Mouse (Mus musculus): ENCODE measurements at regions not wholly inside any gene's neighbourhood (a gene's known extent, or its start where the extent isn't known, plus 50 kb on each side); places are given as distances from the start of the nearest gene placed in this dataset.
"Not testable (repeated sequence)": the region's sequence is repeated elsewhere in the genome, so short reads cannot be mapped to it uniquely, and the experiment has no call there.

DNA sequence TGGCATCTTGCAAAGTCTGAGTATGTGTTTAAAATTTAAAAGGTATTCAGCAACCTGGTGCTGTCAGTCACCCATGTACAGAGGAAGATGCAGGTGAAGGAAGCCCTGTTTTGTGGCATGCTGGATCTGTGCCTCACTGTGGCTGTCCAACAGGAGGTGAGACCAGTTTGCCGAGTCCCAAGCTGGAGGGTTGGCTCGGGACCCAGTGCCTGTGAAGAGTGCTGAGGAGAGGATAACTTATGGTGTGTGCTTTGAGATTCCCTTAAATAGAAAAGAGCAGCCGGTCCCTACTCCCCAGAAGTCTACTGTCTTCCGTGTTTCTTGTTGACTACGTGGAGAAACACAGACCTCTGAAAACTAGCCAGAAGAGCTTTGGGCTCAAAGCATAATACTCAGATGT is 396.3 kb upstream of the Id2 start:
- H3K27me3 ChIP-seq (ENCODE audit: control insufficient read depth, insufficient read depth, low read length): no peaks in the 10 kb centered on the region
- no peaks in the 10 kb centered on the region for H3K36me3 ChIP-seq (ENCODE audit: control insufficient read depth, insufficient read depth, low read length)
- no peaks in the 10 kb centered on the region for H3K9me3 ChIP-seq (ENCODE audit: control insufficient read depth, low read length)
- 86% methylated on average over 5 of the region's 5 CpGs for WGBS
- no peak overlapping the region for H3K9ac ChIP-seq (ENCODE audit: low read depth, low read length)
- H3K4me1 ChIP-seq (ENCODE audit: control insufficient read depth, insufficient read depth, low read length): no peaks in the 10 kb centered on the region
- no peak overlapping the region for H3K4me2 ChIP-seq (replicated peaks; ENCODE audit: low read depth, low read length)
- H3K4me3 ChIP-seq (ENCODE audit: low read length): no peak overlapping the region
- ATAC-seq (ENCODE audit: low FRiP score, low TSS enrichment): no peak
- no peak overlapping the region for H3K27ac ChIP-seq (ENCODE audit: low read depth, low read length)

DNA sequence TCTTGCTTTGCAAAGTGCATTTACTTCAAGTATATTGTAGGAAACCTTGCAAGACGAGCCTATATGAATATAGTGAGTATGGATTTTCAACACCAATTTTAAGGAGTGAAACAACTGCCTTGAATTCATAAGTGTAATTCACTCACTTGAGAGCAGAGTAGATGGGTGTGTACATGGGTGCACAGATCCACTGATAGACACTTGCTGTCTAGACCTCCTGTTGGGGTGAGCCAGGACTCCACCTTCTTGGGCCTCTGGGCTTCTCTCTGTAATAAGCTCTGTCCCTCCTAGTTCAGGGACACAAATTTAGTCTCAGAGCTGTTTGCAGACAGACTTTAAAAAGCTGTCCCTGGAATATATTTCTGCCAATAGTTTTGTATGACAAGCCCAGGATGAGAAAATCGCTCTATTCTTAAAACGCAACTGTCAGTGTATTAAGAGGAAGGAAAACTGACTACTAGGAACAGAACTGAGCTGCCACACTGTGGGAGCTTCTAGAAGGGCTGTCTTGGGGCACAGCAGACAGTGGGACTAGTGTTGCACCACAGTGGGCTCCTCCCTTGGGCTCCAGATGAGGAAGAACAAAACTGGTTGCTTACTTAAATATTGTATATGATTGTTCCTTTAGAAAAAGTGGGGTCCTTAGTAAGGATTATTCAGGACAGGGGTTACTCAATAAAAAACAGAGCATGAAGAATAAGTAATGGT is 395.7 kb upstream of the Id2 start:
- no peak overlapping the region for H3K4me3 ChIP-seq (ENCODE audit: low read length)
- no peak overlapping the region for H3K9ac ChIP-seq (ENCODE audit: low read depth, low read length)
- no peaks in the 10 kb centered on the region for H3K27me3 ChIP-seq (ENCODE audit: control insufficient read depth, insufficient read depth, low read length)
- no peaks in the 10 kb centered on the region for H3K9me3 ChIP-seq (ENCODE audit: control insufficient read depth, low read length)
- no peak overlapping the region for H3K4me2 ChIP-seq (replicated peaks; ENCODE audit: low read depth, low read length)
- ATAC-seq (ENCODE audit: low FRiP score, low TSS enrichment): no peak
- H3K27ac ChIP-seq (ENCODE audit: low read depth, low read length): no peak overlapping the region
- WGBS: 85% methylated on average over 3 of the region's 3 CpGs
- no peaks in the 10 kb centered on the region for H3K36me3 ChIP-seq (ENCODE audit: control insufficient read depth, insufficient read depth, low read length)
- H3K4me1 ChIP-seq (ENCODE audit: control insufficient read depth, insufficient read depth, low read length): no peaks in the 10 kb centered on the region

DNA sequence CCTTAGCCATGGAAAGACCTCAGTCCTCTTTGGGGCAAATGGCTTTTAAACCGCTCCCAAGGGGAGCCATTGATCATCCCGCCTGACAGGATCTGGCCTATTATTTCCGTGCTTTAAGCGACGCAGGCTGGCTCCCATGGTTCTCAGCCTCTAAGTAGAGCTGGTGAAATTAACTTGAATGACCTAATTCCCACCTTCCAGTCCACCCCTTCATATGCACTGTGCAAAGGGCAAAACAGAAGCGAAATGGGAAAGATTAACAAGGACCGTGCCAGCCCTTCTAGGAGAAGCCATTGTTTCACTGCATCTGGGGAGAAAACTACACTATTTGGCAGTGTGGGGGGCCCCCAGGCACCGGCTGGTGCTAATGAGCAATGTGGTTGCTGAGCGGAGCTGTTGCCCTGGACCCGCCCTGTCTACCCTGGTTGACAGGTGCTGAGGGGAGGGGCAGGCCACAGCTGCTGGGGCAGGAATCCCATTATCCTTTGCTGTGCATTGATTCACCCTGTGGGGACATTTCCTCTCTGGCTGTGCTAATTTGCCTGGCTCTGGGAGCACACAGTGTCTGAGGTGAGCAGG is 378.3 kb upstream of the Id2 start:
- no peaks in the 10 kb centered on the region for H3K36me3 ChIP-seq (ENCODE audit: control insufficient read depth, insufficient read depth, low read length)
- no peak overlapping the region for H3K27ac ChIP-seq (ENCODE audit: low read depth, low read length)
- H3K9ac ChIP-seq (ENCODE audit: low read depth, low read length): no peak overlapping the region
- peaks cover 6% of the 10 kb centered on the region; the same call in 1 of the 2 replicates for H3K4me1 ChIP-seq (ENCODE audit: control insufficient read depth, insufficient read depth, low read length)
- WGBS: 9% methylated on average over 10 of the region's 10 CpGs
- no peak overlapping the region for H3K4me3 ChIP-seq (ENCODE audit: low read length)
- peak; percentile 77; the same call in 1 of the 2 replicates for ATAC-seq (ENCODE audit: low FRiP score, low TSS enrichment)
- no peaks in the 10 kb centered on the region for H3K27me3 ChIP-seq (ENCODE audit: control insufficient read depth, insufficient read depth, low read length)
- H3K4me2 ChIP-seq (replicated peaks; ENCODE audit: low read depth, low read length): 0 out of 2 replicates have a peak overlapping the region, but pooled peaks have one; percentile 0
- no peaks in the 10 kb centered on the region for H3K9me3 ChIP-seq (ENCODE audit: control insufficient read depth, low read length)

DNA sequence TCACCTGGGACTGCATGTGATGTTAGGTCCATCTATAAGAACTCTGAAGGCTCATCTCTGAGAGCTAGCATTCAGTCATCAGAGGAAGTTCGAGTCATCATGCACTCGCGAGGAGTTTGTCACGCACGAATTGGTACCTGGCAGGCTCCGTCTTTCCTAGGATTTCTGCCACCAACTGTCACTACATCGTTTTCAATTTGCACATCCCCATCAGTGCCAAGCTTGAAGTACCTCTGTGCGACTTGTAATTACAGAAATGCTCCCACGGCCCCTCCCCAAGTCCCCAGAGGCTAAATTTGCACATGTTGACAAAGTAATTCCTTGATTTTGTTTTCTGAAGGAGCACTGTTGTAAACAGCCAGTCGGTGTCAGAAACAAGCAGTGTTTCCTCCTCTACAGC is 372.2 kb upstream of the Id2 start:
- Histone ChIP-seq H3K4me2 (replicated peaks; ENCODE audit: low read depth, low read length) (no peak overlapping the region), H3K27me3 (ENCODE audit: control insufficient read depth, insufficient read depth, low read length) (no peaks in the 10 kb centered on the region), H3K27ac (ENCODE audit: low read depth, low read length) (no peak overlapping the region), H3K4me3 (ENCODE audit: low read length) (no peak overlapping the region), H3K4me1 (ENCODE audit: control insufficient read depth, insufficient read depth, low read length) (0 out of 2 replicates have a peak, but pooled peaks cover 3% of the 10 kb centered on the region), H3K9me3 (ENCODE audit: control insufficient read depth, low read length) (no peaks in the 10 kb centered on the region), H3K9ac (ENCODE audit: low read depth, low read length) (no peak overlapping the region), H3K36me3 (ENCODE audit: control insufficient read depth, insufficient read depth, low read length) (no peaks in the 10 kb centered on the region)
- 76% methylated on average over 10 of the region's 10 CpGs for WGBS
- ATAC-seq (ENCODE audit: low FRiP score, low TSS enrichment): no peak

DNA sequence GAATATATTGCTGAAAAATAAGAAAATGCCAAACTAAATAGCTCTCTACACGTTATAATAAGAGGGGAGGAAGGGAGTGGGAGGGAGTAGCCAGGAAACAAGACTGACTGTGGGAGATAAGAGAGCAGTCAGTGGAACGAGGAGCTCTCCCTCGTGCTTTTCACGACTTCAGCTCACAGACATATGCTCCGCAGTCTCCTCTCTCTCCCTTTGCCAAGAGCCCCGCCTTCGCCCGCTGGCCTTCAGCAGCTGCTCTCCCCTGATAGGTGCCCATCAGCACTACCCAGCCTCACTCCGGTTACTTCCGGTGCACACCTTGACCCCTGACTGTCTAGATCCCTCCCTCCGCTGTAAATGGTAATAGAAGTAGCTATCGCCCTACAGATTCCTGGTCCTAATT is 370.8 kb upstream of the Id2 start:
- no peak for ATAC-seq (ENCODE audit: low FRiP score, low TSS enrichment)
- 52% methylated on average over 10 of the region's 12 CpGs for WGBS

DNA sequence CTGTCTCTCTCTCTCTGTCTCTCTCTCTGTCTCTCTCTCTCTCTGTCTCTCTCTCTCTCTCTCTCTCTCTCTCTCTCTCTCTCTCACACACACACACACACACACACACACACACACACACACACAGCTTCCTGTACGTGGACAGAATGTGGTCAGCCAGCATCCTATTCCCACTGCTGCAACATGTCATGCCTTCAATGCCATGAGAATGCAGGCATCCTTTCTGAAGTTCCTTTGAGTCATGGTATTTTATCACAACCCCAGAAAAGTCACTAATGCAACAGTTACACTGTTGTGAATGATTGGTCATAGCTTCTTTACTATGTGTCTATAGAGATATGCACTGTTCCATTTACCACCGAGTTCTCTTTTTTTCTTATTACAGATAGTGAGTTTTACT is 365.8 kb upstream of the Id2 start:
- not testable (repeated sequence) for H3K4me1 ChIP-seq (ENCODE audit: control insufficient read depth, insufficient read depth, low read length); ATAC-seq (ENCODE audit: low FRiP score, low TSS enrichment); H3K4me3 ChIP-seq (ENCODE audit: low read length); H3K36me3 ChIP-seq (ENCODE audit: control insufficient read depth, insufficient read depth, low read length); H3K9me3 ChIP-seq (ENCODE audit: control insufficient read depth, low read length); H3K27me3 ChIP-seq (ENCODE audit: control insufficient read depth, insufficient read depth, low read length); H3K27ac ChIP-seq (ENCODE audit: low read depth, low read length); H3K4me2 ChIP-seq (replicated peaks; ENCODE audit: low read depth, low read length); H3K9ac ChIP-seq (ENCODE audit: low read depth, low read length)
- WGBS: 79% methylated on average over 2 of the region's 2 CpGs

More for the DNA sequence above, 370.8 kb upstream of the Id2 start:
- Histone ChIP-seq H3K27me3 (ENCODE audit: control insufficient read depth, insufficient read depth, low read length) (no peaks in the 10 kb centered on the region), H3K27ac (ENCODE audit: low read depth, low read length) (no peak overlapping the region), H3K9ac (ENCODE audit: low read depth, low read length) (no peak overlapping the region), H3K9me3 (ENCODE audit: control insufficient read depth, low read length) (no peaks in the 10 kb centered on the region), H3K36me3 (ENCODE audit: control insufficient read depth, insufficient read depth, low read length) (no peaks in the 10 kb centered on the region), H3K4me3 (ENCODE audit: low read length) (no peak overlapping the region), H3K4me1 (ENCODE audit: control insufficient read depth, insufficient read depth, low read length) (0 out of 2 replicates have a peak, but pooled peaks cover 3% of the 10 kb centered on the region), H3K4me2 (replicated peaks; ENCODE audit: low read depth, low read length) (no peak overlapping the region)

DNA sequence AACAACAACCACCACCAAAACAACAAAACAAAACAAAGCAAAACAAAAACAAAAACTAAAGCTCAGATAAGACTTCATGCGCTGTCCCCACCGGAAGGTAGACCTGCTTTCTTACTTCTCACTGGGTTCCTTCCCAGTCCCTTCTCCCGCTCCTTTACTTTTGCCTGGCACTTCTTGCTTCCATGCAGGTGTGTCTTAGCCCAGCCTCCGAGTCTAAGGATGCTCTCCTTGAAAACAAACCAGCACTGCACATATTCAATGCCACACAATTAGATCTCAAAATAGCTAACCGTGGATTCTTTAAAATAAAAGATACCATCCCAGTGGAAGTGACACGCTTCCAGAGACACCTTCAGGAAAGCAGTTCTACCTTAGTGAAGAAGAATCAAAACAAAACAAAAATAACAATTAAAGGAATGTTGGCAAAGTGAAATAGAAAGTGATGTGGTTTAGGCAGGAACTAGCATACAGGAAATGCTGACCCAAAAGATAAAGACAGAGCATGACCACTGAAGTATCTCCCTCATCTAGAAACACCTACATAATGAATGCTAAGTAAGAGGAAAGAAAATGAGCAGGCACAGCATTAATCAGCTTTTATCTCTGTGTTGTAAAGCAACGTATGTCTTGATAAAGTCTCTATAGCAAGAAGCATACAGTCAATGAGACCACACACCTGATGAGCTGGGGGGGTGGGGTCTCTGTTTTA is 358.5 kb upstream of the Id2 start:
- H3K4me3 ChIP-seq (ENCODE audit: low read length): no peak overlapping the region
- H3K4me1 ChIP-seq (ENCODE audit: control insufficient read depth, insufficient read depth, low read length): no peaks in the 10 kb centered on the region
- H3K9me3 ChIP-seq (ENCODE audit: control insufficient read depth, low read length): no peaks in the 10 kb centered on the region
- no peaks in the 10 kb centered on the region for H3K27me3 ChIP-seq (ENCODE audit: control insufficient read depth, insufficient read depth, low read length)
- no peak for ATAC-seq (ENCODE audit: low FRiP score, low TSS enrichment)
- WGBS: 92% methylated on average over 7 of the region's 7 CpGs
- no peak overlapping the region for H3K27ac ChIP-seq (ENCODE audit: low read depth, low read length)
- no peaks in the 10 kb centered on the region for H3K36me3 ChIP-seq (ENCODE audit: control insufficient read depth, insufficient read depth, low read length)
- H3K4me2 ChIP-seq (replicated peaks; ENCODE audit: low read depth, low read length): no peak overlapping the region
- no peak overlapping the region for H3K9ac ChIP-seq (ENCODE audit: low read depth, low read length)

DNA sequence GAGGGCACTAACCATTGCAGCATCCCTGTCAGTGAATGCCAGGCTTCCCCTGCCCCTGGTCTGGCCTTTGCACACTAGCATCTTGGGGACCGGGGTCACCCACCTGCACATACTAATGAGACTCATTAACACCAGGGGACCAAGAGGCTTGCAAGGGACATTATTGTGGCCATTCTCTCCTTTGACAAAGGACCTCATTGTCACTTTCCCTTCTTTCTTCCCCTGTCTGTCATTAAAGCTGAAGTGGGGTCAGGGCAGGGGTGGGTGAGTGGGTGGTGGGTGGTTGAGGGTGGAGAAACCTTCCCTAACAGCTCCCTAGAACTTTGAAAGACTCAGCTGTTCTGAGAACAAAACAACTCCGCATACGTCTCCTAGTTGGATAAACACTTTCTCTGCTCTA is 356.4 kb upstream of the Id2 start:
- Histone ChIP-seq H3K27ac (ENCODE audit: low read depth, low read length) (no peak overlapping the region), H3K27me3 (ENCODE audit: control insufficient read depth, insufficient read depth, low read length) (no peaks in the 10 kb centered on the region), H3K36me3 (ENCODE audit: control insufficient read depth, insufficient read depth, low read length) (no peaks in the 10 kb centered on the region), H3K9me3 (ENCODE audit: control insufficient read depth, low read length) (no peaks in the 10 kb centered on the region), H3K4me1 (ENCODE audit: control insufficient read depth, insufficient read depth, low read length) (no peaks in the 10 kb centered on the region), H3K9ac (ENCODE audit: low read depth, low read length) (no peak overlapping the region), H3K4me2 (replicated peaks; ENCODE audit: low read depth, low read length) (no peak overlapping the region), H3K4me3 (ENCODE audit: low read length) (no peak overlapping the region)
- 47% methylated on average over 3 of the region's 3 CpGs for WGBS
- ATAC-seq (ENCODE audit: low FRiP score, low TSS enrichment): no peak

DNA sequence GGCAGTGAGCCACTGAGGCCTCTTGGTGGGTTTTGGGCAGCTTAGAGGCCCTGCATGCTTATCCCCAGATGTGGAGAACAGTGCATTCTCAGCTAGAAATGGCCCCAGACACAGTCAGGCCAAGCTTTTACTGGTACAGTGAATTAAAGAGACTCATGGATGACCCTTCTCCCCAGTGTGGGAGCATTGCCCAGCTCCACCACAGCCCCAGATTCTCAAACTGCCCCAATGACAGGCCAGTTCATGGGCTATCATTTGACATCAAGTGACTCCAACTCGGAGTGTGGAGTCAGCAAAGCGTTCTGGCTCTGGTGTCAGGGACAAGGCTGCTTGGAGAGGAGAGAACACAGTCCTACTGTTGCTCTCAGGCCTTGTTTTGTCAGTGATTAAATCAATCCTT is 354.2 kb upstream of the Id2 start:
- Histone ChIP-seq H3K36me3 (ENCODE audit: control insufficient read depth, insufficient read depth, low read length) (no peaks in the 10 kb centered on the region), H3K4me3 (ENCODE audit: low read length) (no peak overlapping the region), H3K9me3 (ENCODE audit: control insufficient read depth, low read length) (no peaks in the 10 kb centered on the region), H3K27ac (ENCODE audit: low read depth, low read length) (no peak overlapping the region), H3K4me2 (replicated peaks; ENCODE audit: low read depth, low read length) (no peak overlapping the region), H3K4me1 (ENCODE audit: control insufficient read depth, insufficient read depth, low read length) (no peaks in the 10 kb centered on the region), H3K27me3 (ENCODE audit: control insufficient read depth, insufficient read depth, low read length) (no peaks in the 10 kb centered on the region), H3K9ac (ENCODE audit: low read depth, low read length) (no peak overlapping the region)
- WGBS: 64% methylated on average over 2 of the region's 2 CpGs
- no peak for ATAC-seq (ENCODE audit: low FRiP score, low TSS enrichment)
